Mouse (Mus musculus) embryonic fibroblast, embryonic 13.5 days (primary cell): ENCODE results near the gene Arhgdig. TPM values are rescaled to one million over a fixed set of nuclear protein-coding genes. Genes with fewer than 3 reads are reported as not detected.

Experiments
- H3K27ac ChIP-seq: 2 replicates; pipeline ENCODE4 v1.5.1; 2012; ENCODE audit warnings: low read length, control low read depth, inconsistent platforms; ENCODE audit not compliant: insufficient read depth
- H3K4me1 ChIP-seq: 2 replicates; pipeline ENCODE4 v1.6.1; 2011; ENCODE audit warnings: low read length; ENCODE audit not compliant: control insufficient read depth, insufficient read depth
- H3K4me3 ChIP-seq: 2 replicates; pipeline ENCODE4 v1.5.1; 2011; ENCODE audit warnings: mild to moderate bottlenecking, control low read depth, low read length; ENCODE audit not compliant: insufficient read depth
- CTCF ChIP-seq: IDR thresholded peaks from 2 replicates; pipeline ENCODE4 v1.5.1; 2011; ENCODE audit warnings: mild to moderate bottlenecking, control low read depth, low read length, moderate library complexity, borderline replicate concordance; ENCODE audit not compliant: insufficient read depth
- POLR2A ChIP-seq: IDR thresholded peaks from 2 replicates; pipeline ENCODE4 v1.6.1; 2011; ENCODE audit warnings: low read depth, mild to moderate bottlenecking, control low read depth, low read length, moderate library complexity
- polyA plus RNA-seq: library from polyadenylated mRNA; stranded (reverse); fragments of >200 nt; gene quantifications from 2 replicates; pipeline ENCODE4 v1.2.4, GENCODE M21; 2011; ENCODE audit warnings: low read depth; ENCODE audit not compliant: missing spikeins, insufficient read length

Arhgdig gene
- polyA plus RNA-seq, 1 experiment: 5.8 TPM

DNA sequence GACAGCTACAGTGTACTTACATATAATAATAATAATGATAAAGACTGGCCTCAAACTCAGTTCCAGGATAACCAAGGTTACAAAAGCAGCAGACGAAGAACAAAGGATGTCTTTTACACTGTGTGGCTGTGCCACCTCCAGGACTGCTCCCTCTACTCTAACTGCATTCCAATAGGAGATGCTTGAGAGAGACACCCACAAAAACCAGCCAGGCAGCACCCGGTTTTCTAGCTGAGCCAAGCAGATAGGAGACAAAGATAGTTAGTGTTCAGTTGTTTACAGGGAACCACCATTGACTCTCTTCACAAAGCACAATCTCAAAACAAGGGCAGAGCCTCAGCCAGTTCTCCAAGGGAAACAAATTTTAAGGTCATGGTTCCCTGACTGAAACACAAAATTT, 32.0 kb upstream of the Arhgdig start:
- TF ChIP-seq POLR2A (no peak), CTCF (no peak)
- no peak overlapping the region for H3K27ac ChIP-seq
- H3K4me1 ChIP-seq: peaks cover 11% of the 10 kb centered on the region
- no peak overlapping the region for H3K4me3 ChIP-seq

GRCm38 (mm10) chr17:26237667-26238066, 30.1 kb upstream of the Arhgdig start:
- TF ChIP-seq CTCF (no peak), POLR2A (no peak)
- Histone ChIP-seq H3K27ac (no peak overlapping the region), H3K4me3 (no peak overlapping the region), H3K4me1 (peaks cover 7% of the 10 kb centered on the region)

- H3K27ac ChIP-seq: peak overlapping the region; percentile 17; the same call in 1 of the 2 replicates
- no peaks in the 10 kb centered on the region; the same call in 1 of the 2 replicates for H3K4me1 ChIP-seq
- TF ChIP-seq POLR2A (no peak), CTCF (no peak)
- H3K4me3 ChIP-seq: no peak overlapping the region
Measured at GRCm38 (mm10) chr17:26235077-26235815, 27.7 kb upstream of the Arhgdig start.

- H3K4me3 ChIP-seq: no peak overlapping the region
- H3K27ac ChIP-seq: no peak overlapping the region
- TF ChIP-seq POLR2A (no peak), CTCF (no peak)
- H3K4me1 ChIP-seq: no peaks in the 10 kb centered on the region; the same call in 1 of the 2 replicates
Measured at GRCm38 (mm10) chr17:26234386-26234785, 26.8 kb upstream of the Arhgdig start.

DNA sequence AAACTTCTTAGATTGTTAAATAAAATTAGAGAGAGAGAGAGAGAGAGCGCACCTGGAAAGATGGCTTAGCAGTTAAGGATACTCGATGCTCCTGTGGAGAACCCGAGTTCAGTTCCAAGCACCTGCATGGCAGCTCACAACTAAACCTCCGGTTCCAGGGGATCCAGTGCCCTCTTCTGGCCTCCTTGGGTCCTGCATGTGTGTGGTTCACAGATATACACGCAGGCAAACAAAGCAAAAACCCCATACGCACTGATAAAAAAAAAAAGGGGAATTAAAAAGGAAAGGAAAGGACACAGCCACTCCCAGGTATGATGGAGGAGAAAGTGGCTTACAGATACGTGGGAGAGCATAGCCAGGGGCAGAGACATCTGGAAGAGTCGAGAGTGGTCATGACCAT, 25.3 kb upstream of the Arhgdig start:
- no peaks in the 10 kb centered on the region; the same call in 1 of the 2 replicates for H3K4me1 ChIP-seq
- H3K27ac ChIP-seq: no peak overlapping the region
- TF ChIP-seq POLR2A (no peak), CTCF (no peak)
- no peak overlapping the region for H3K4me3 ChIP-seq

GRCm38 (mm10) chr17:26231156-26231555, 23.6 kb upstream of the Arhgdig start:
- Histone ChIP-seq H3K27ac (no peak overlapping the region), H3K4me1 (no peaks in the 10 kb centered on the region; the same call in 1 of the 2 replicates), H3K4me3 (no peak overlapping the region)
- no peak for TF ChIP-seq CTCF
- TF ChIP-seq POLR2A: no peak

DNA sequence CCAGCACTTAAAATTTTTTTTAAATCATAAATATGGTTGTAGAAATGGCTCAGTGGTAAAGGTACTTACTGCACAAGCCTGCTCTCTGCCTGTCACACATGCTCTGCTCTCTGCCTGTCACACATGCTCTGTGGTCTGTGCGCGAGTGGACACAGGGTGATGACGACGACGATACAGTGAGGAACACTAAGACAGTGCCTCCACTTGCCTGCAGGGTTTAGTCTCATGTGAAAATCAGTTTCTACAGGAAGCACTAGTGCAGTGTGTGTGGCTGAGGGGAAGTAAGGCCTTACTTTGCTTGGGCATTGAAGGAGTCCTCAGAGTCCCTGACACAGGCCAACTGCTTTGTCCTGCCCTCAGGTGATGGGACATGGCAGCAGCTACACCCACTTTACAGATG, 22.2 kb upstream of the Arhgdig start:
- no peaks in the 10 kb centered on the region; the same call in 1 of the 2 replicates for H3K4me1 ChIP-seq
- H3K4me3 ChIP-seq: no peak overlapping the region
- TF ChIP-seq CTCF: no peak
- TF ChIP-seq POLR2A: no peak
- H3K27ac ChIP-seq: no peak overlapping the region

DNA sequence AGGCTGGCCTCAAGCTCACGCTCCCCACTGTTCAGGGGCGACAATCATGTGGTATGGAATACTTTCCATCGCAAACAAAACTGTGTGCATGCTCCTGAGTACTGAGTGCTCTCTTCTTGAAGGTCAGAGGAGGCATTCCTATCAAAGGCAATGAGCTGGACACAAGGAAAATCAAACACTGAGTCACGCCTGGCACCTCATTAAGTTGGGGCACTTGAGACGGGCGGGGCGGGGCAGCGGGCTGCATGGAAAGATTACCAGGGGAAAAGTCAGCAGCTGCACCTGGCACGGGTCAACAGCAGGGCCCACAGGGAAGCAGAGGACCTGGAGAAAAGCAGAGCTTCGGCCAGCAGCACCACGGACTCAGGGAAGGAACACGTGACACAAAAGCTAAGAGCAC, 17.6 kb upstream of the Arhgdig start:
- no peaks in the 10 kb centered on the region for H3K4me1 ChIP-seq
- TF ChIP-seq CTCF (no peak), POLR2A (no peak)
- H3K27ac ChIP-seq: no peak overlapping the region
- no peak overlapping the region for H3K4me3 ChIP-seq

GRCm38 (mm10) chr17:26221508-26221907, 13.9 kb upstream of the Arhgdig start:
- TF ChIP-seq CTCF (no peak), POLR2A (no peak)
- Histone ChIP-seq H3K27ac (no peak overlapping the region), H3K4me3 (no peak overlapping the region), H3K4me1 (no peaks in the 10 kb centered on the region)

- H3K4me1 ChIP-seq: no peaks in the 10 kb centered on the region
- no peak overlapping the region for H3K4me3 ChIP-seq
- H3K27ac ChIP-seq: no peak overlapping the region
- TF ChIP-seq CTCF (no peak), POLR2A (no peak)
Measured at GRCm38 (mm10) chr17:26212681-26213080, 5.1 kb upstream of the Arhgdig start.
